Mouse (Mus musculus): Measurements from ENCODE around the gene Lrch2. TPM values are rescaled to one million over a fixed set of nuclear protein-coding genes. Genes with fewer than 3 reads are reported as not detected.

Lrch2 gene
- total and polyA plus RNA-seq, 3 experiments = 0.33 to 1.8 (median 1.6) TPM

- Histone ChIP-seq H3K27ac (no peak overlapping the region), H3K36me3 (ENCODE audit: control insufficient read depth, insufficient read depth, low read length) (no peaks in the 10 kb centered on the region), H3K27me3 (ENCODE audit: control insufficient read depth, insufficient read depth, low read length) (no peaks in the 10 kb centered on the region), H3K9ac (ENCODE audit: low read depth, low read length) (no peak overlapping the region), H3K79me2 (replicated peaks; ENCODE audit: control insufficient read depth, insufficient read depth, low read length) (no peaks in the 10 kb centered on the region), H3K4me1 (ENCODE audit: control insufficient read depth, insufficient read depth, low read length) (no peaks in the 10 kb centered on the region), H3K4me3 (no peak overlapping the region)
- DNase-seq = peak in 1 of 2 experiments; percentile 3
- 24% methylated on average over 1 of the region's 1 CpGs for WGBS
- TF ChIP-seq EP300 (IDR thresholded peaks at IDR 0.05; ENCODE audit: insufficient read depth, low read depth, low read length) = no peak
- no peak for TF ChIP-seq CTCF (IDR thresholded peaks at IDR 0.05)
- no peak for TF ChIP-seq POLR2A (IDR thresholded peaks at IDR 0.05; ENCODE audit: insufficient read depth, low read depth, low read length)
- intact Hi-C loops (cut with DNase I) = no loop called here
Observed at GRCm38 (mm10) chrX:147429753-147430152, 124.1 kb downstream of the Lrch2 start.

- no peak for DNase-seq
- H3K79me2 ChIP-seq (replicated peaks; ENCODE audit: control insufficient read depth, insufficient read depth, low read length) = no peaks in the 10 kb centered on the region
- intact Hi-C loops (cut with DNase I) = no loop called here
- H3K9ac ChIP-seq (ENCODE audit: low read depth, low read length) = no peak within 1 kb of the TSS
- no peaks in the 10 kb centered on the region for H3K4me1 ChIP-seq (ENCODE audit: control insufficient read depth, insufficient read depth, low read length)
- no peak for TF ChIP-seq EP300 (IDR thresholded peaks at IDR 0.05; ENCODE audit: insufficient read depth, low read depth, low read length)
- no peak for TF ChIP-seq CTCF (IDR thresholded peaks at IDR 0.05)
- TF ChIP-seq POLR2A (IDR thresholded peaks at IDR 0.05; ENCODE audit: insufficient read depth, low read depth, low read length) = no peak
- H3K36me3 ChIP-seq (ENCODE audit: control insufficient read depth, insufficient read depth, low read length) = no peaks in the 10 kb centered on the region
- H3K27ac ChIP-seq = no peak within 1 kb of the TSS
- no peak within 1 kb of the TSS for H3K4me3 ChIP-seq
- 9% methylated on average over 1 of the region's 1 CpGs for WGBS
- H3K27me3 ChIP-seq (ENCODE audit: control insufficient read depth, insufficient read depth, low read length) = no peaks in the 10 kb centered on the region
Observed at GRCm38 (mm10) chrX:147429129-147429528, 124.8 kb downstream of the Lrch2 start, which contains the start of gene Il13ra2. Il13ra2 (minus strand) TSS chrX:147429192.

Other genes with a start within 250 kb of the Lrch2 start
- gene Il13ra2, start 124.9 kb downstream of the Lrch2 start, total RNA-seq (2021) = not detected
- not detected in 2 replicates for gene Il13ra2, start 124.9 kb downstream of the Lrch2 start, polyA plus RNA-seq (2012; rRNA removed)
- not detected for gene Vmn1r239-ps, start 100.4 kb downstream of the Lrch2 start, total RNA-seq (2021)
- not detected in 2 replicates for gene Vmn1r239-ps, start 100.4 kb downstream of the Lrch2 start, polyA plus RNA-seq (2012; rRNA removed)
- not detected for gene Gm15128, start 211.9 kb upstream of the Lrch2 start, total RNA-seq (2021)
- gene Gm15128, start 211.9 kb upstream of the Lrch2 start, polyA plus RNA-seq (2012; rRNA removed) = not detected in 2 replicates